Mouse (Mus musculus) spleen, adult 2 months (tissue): Measurements from ENCODE around the gene Pbdc1.
A peak's percentile ranks its signal among the peaks of the same experiment; 100 is the strongest.

Source experiments
- CTCF ChIP-seq: fragments of 200-500 bp; IDR thresholded peaks from 2 replicates; pipeline ENCODE4 v1.5.1; 2011; ENCODE audit warnings: mild to moderate bottlenecking, inconsistent platforms; ENCODE audit not compliant: insufficient read depth, insufficient read length, insufficient replicate concordance; ENCODE audit errors: extremely low read depth
- POLR2A ChIP-seq: fragments of 200-500 bp; IDR thresholded peaks from 2 replicates; pipeline ENCODE4 v1.6.1; 2011; ENCODE audit warnings: low read depth, low read length, inconsistent platforms

DNA sequence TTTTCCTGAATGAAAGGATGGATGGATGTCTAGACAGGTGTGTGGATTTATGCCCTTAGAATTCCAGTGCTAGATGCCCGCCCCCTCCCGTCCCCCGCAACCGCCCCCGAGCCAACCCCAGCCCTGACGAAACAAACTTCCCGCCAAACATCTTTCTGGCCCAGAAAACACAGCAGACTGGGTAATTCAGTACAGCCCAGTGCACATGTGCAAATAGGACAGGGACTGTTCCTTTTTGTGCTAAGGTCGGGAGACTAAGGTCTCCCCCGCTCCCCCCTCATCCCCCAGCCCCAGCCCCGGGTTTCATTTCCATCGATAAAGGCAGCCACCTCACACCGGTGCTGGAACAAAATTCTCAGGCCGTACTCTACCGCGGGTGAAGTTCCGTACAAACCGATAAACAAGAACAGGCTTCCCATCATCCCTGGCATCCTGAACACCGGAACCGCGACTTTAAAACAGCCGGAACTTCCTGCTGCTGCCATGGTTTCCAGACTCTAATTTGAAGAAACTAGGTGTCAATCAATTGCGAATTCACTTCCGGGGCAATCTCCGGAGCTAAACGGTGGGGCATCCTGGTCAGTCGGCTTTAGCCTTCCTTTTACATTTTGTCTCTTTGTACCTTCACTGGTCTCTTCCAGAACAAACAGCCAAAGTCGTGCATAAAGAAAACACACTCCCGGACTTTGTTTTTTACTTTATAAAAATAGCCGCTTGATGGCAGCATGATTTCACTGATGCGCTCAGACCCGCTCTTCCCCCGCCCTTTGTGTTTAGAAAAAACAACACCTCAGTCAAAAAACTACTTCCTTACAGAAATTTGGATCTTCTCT is 9.7 kb upstream of the Pbdc1 start:
- TF ChIP-seq CTCF (peak; percentile 26; the same call in 1 of the 2 replicates), POLR2A (no peak)
